Mouse (Mus musculus) mature B cell (primary cell): ENCODE results near the gene Gm49711.
"Not testable (repeated sequence)": the region's sequence is repeated elsewhere in the genome, so short reads cannot be mapped to it uniquely, and the experiment has no call there.

ENCODE experiments used
- in situ Hi-C: fragments of 300-500 bp; cut with MboI; formaldehyde crosslinking; loops from 2 replicates; pipeline ENCODE4 v1.14.3; 2019

Gm49711 gene

DNA sequence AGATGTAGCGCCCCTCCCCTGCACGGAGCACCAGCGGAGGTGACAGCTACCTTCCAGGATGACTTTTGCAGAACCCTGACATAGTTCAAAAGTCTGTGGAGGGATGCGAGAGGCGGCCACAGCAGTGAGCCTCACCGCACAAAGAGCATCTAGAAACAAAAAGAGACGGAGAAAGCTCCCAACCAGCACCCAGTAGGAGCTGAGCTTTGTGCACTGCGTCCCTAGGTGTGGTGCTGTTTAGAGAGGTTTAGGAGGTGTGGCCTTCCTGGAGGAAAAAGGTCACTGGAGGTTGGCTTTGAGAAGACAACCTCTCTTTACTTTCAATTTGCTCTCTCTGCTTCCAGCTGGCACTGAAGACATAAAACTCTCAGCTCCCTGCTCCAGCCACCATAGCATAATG lies 121.2 kb downstream of the Gm49711 start:
- in situ Hi-C loops: no loop called here

DNA sequence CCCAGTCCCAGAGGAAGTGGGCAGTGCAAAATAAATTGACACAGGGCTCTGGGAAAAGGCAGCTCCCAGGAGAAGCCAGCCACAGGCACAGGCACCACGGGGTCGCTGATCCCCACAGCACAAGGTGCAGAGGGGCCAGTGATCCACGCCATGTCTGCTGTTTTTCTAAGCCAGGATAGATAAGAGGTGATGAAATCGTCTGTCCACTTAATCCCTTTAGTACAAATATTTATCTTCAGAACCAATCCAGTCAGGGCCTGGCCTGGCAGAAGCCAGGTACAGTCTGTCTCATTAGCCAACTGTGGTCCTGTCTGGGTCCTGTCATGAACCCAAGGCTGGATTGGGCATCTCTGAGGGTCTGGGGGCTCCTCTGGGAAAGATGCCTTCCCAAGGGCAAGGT lies 125.4 kb downstream of the Gm49711 start:
- in situ Hi-C loops: no loop called here

GRCm38 (mm10) chr16:92190603-92191002 lies 132.5 kb downstream of the Gm49711 start:
- in situ Hi-C loops: no loop called here

GRCm38 (mm10) chr16:92195094-92195493 lies 137.0 kb downstream of the Gm49711 start:
- in situ Hi-C loops: no loop called here

DNA sequence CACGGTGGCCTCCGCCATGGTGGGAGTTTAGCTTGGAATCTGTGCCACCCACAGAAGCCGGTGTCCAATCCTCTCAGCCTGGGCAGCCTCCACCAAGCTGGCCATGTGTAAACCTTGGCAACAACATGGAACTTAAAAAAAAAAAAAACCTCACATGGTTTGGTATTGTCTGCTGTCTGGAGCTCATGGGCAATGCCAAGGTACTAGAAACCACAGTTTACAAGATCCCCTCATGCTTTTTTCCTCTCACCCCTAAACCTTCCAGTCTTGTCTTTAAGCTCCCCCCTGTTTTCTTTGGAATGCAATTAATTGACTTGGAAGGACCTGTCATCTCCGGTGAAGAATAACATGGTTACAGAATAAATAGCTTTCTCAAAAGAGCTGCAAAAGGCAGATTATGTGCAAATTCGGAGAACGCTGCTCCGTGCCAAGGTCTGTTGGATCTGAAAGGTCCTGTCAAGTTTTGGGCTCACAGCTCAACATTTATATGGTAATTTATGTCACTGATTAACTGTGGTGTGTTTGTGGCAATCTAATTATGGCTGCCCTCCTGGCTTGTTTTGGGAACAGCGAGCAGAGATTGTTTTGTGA lies 138.7 kb downstream of the Gm49711 start:
- in situ Hi-C loops: no loop called here

DNA sequence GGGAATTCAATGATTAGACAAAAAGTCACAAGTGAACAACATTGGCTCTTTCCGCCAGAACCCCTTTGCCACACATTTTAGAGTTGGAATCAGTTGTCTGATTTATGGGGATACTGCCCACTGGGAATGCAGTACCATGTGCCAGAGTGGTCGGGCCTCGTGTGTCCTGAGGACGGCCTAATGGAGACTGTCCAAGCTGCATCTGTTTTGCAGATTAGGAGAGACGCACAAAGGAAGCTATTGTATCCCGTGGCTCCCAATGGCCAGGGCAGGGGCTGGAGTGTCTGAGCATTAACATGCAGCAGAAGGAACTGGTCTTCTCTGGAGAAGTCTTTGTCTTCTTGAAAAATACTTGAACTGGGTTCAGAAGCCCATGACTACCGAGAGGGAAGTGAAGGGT lies 142.5 kb downstream of the Gm49711 start:
- in situ Hi-C loops: no loop called here

- in situ Hi-C loops: no loop called here
These were observed 145.5 kb downstream of the Gm49711 start for GRCm38 (mm10) chr16:92203599-92203998.

DNA sequence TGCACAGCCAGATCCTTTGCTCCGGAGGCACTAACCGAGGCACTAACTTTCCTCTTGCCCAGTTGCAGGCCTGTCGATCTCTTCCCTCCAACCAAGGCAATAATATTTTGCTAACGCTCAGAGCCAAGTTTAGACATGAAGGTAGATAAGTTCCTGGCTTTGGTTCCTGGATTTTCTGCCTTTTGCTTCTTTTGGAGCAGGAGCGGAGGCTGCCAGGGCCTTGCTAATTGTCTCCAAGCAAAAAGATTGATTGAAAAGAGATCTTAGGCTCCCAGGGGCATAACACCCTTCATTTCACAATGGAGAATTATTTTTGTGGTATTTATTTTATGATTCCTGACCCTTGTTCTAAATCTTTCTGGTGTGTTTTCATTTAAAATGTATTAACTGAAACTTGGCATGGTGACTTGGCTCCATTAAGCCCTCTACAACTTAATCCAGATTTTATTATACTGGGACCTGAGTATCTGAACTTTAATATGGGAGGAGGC lies 151.2 kb downstream of the Gm49711 start:
- in situ Hi-C loops: no loop called here

- in situ Hi-C loops: not testable (repeated sequence)
These were observed 152.2 kb downstream of the Gm49711 start for GRCm38 (mm10) chr16:92210316-92210715.

GRCm38 (mm10) chr16:92213911-92214310 lies 155.8 kb downstream of the Gm49711 start:
- in situ Hi-C loops: not testable (repeated sequence)

DNA sequence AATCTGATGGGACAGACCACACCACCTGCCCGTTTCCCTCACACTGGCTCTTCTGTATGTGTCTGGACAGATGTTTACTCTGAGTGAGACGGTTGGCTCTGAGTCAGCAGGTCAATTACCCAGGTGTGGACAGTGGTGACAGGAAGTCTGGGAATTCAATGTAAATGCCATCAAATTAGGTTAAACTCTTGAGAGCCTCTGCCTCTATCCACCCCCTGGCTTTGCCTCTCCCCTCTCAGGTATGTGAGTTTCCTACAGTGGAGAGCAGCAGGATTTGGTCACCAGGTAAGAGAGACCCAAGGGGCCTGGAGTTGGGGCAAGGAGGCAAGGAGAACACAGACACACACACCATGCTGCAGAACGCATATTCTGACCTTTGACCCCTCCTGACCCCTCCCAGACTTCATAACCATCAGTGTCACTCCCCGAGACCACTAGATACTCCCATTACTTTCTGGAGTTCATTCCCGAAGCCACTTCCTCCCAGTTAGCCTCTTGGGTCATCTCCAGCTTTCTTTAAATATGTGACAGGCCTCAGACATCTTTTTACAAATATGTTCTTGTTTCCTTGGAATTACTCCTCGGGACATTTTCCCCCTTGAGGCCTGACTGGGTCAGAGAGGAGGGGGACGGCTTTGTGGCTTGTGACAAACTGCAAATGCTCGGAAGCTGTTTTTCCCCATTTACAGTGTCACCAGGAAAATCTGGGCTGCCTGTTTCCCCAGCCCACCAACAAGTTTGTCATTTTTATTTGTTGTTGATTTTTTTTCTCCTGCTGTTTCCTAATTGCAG lies 157.7 kb downstream of the Gm49711 start:
- in situ Hi-C loops: no loop called here

- in situ Hi-C loops: no loop called here
These were observed 162.6 kb downstream of the Gm49711 start for GRCm38 (mm10) chr16:92220754-92221153.

DNA sequence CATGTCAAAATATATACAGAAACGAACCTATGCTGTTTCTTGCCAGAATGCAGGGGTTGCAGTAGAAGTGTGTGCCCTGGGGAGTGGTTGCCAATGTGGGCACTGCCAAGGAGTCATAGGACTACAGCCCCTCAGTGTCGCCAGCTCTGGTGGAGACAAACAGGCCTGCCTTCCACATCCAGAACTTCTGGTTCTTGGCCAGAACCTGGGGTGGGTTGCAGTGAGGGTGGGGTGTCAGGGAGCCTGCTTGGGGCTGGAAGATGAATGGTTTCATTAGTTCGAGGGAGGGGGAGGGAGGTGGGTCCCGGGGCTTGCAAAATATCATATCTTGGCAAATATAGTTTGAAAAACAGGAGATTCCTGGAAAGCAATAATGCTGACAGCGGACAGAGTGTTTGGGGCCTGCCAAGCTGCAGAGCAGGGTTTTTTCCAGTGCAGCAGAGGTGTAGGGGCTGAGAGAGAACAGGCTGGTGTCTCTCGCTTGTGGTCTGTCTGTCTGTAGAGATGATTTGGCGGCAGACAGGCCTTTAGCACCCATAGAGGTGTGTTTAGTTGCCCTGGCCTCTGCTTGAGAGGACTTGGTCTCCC lies 170.3 kb downstream of the Gm49711 start:
- in situ Hi-C loops: no loop called here

DNA sequence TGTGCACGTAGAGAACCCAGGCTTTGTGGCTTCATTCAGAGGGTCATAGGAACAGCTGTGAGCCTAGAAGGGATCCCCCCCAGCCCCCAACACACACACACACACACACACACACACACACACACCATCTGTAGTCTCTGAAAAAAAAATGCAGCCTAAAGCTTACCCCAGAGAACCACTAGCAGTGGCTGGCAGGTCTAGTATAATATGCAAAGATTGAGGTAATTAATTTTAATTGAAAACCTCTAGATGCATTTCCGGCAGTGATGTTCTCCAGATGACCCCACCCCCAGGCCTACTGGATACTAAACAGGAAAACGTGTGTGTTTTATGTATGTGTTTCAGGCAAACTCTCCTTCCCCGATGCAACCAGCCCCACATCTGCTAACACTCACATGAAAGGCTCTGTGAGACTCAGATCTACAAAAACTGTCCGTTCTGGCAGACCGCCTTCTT lies 172.4 kb downstream of the Gm49711 start:
- in situ Hi-C loops: no loop called here

DNA sequence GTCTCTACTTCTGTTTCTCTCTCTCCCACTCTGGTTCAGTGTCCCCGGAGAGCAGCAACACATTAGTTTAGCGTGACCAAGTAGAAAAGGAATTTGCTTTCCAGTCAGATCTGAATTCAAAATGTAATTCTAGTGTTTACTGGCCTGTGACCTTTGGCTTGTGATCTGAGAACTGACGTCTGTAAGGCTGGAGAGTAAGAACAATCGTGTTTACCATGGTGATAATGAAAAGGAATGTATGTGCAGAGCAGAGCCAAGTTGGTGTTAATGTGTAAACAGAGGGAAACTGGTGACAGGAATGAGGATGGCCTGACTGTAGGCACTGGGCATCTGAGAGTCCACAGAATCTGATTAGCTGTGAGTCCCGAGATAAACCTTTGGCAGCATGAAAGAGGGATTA lies 176.4 kb downstream of the Gm49711 start:
- in situ Hi-C loops: no loop called here

GRCm38 (mm10) chr16:92235222-92235621 lies 177.1 kb downstream of the Gm49711 start:
- in situ Hi-C loops: no loop called here
